Mouse (Mus musculus): ENCODE results near the gene Zfp980. TPM values are rescaled to one million over a fixed set of nuclear protein-coding genes. Genes with fewer than 3 reads are reported as not detected.
"Not testable (repeated sequence)": the region's sequence is repeated elsewhere in the genome, so short reads cannot be mapped to it uniquely, and the experiment has no call there.

The Zfp980 gene
- polyA plus RNA-seq, 1 experiment from 2014 or later = not detected

- WGBS = 3% methylated on average over 26 of the region's 83 CpGs
- H3K4me1 ChIP-seq (ENCODE audit: control insufficient read depth, insufficient read depth, low read length); H3K27ac ChIP-seq (ENCODE audit: low read depth, low read length); H3K9me3 ChIP-seq (ENCODE audit: control insufficient read depth, low read length); H3K27me3 ChIP-seq (ENCODE audit: control insufficient read depth, insufficient read depth, low read length); H3K9ac ChIP-seq (ENCODE audit: low read length); H3K36me3 ChIP-seq (ENCODE audit: control insufficient read depth, insufficient read depth, low read length): not testable (repeated sequence)
- DNase-seq (ENCODE audit: low spot score) (peak; percentile 35), ATAC-seq (ENCODE audit: insufficient read depth, low FRiP score, low TSS enrichment) (peak; percentile 97)
- H3K4me2 ChIP-seq (ENCODE audit: low read depth) = peak overlapping the region; percentile 44
- peak overlapping the region; percentile 25 for H3K4me3 ChIP-seq (ENCODE audit: low read depth, low read length)
These were observed 74.6 kb downstream of the Zfp980 start for GRCm38 (mm10) chr4:145744935-145745644.

- H3K9ac ChIP-seq (ENCODE audit: low read length); H3K4me3 ChIP-seq (ENCODE audit: low read depth, low read length); DNase-seq (ENCODE audit: low spot score); ATAC-seq (ENCODE audit: insufficient read depth, low FRiP score, low TSS enrichment); H3K4me2 ChIP-seq (ENCODE audit: low read depth); H3K36me3 ChIP-seq (ENCODE audit: control insufficient read depth, insufficient read depth, low read length); H3K4me1 ChIP-seq (ENCODE audit: control insufficient read depth, insufficient read depth, low read length); H3K27ac ChIP-seq (ENCODE audit: low read depth, low read length); H3K9me3 ChIP-seq (ENCODE audit: control insufficient read depth, low read length); H3K27me3 ChIP-seq (ENCODE audit: control insufficient read depth, insufficient read depth, low read length): not testable (repeated sequence)
- no CpG with 5 or more reads among the region's 30 CpGs for WGBS
These were observed 75.1 kb downstream of the Zfp980 start for GRCm38 (mm10) chr4:145745645-145745991.

Other genes starting within 250 kb of the Zfp980 start
- gene Zfp990, start 159.9 kb upstream of the Zfp980 start, polyA plus RNA-seq (2014; fragmentation: Nextera tagmentation; extraction: Ambion mirVana) = 0.08 and 0.09 TPM in 2 replicates
- 1.6 and 2.0 TPM in 2 replicates for gene Gm13212, start 85.5 kb upstream of the Zfp980 start, polyA plus RNA-seq (2014; fragmentation: Nextera tagmentation; extraction: Ambion mirVana)
- not detected in 2 replicates for gene Zfp986, start 198.1 kb downstream of the Zfp980 start, polyA plus RNA-seq (2014; fragmentation: Nextera tagmentation; extraction: Ambion mirVana)

All from neural tube, embryonic 11.5 days (tissue).